Mouse (Mus musculus): Measurements from ENCODE around the gene Bbs1. TPM values are rescaled to one million over a fixed set of nuclear protein-coding genes. Genes with fewer than 3 reads are reported as not detected.

Gene Bbs1
- polyA plus RNA-seq (2015; fragmentation: Illumina TruSeq; extraction: RNeasy Lipid Tissue Mini Kit (QIAGEN cat#74804); ENCODE audit: insufficient read depth, low replicate concordance), result 1.2 TPM

GRCm38 (mm10) chr19:4905979-4906794 lies at the start of gene Bbs1:
Bbs1 (minus strand) TSS chr19:4906628.

GRCm38 (mm10) chr19:4942551-4943252 lies 36.3 kb upstream of the Bbs1 start, which contains the start of gene Peli3:
Peli3 (minus strand) TSS chr19:4943127.

GRCm38 (mm10) chr19:4927904-4928531 lies 21.6 kb upstream of the Bbs1 start, which contains the start of gene Dpp3:
Dpp3 (minus strand) TSS chr19:4928287.

GRCm38 (mm10) chr19:4878405-4879323 lies 27.8 kb downstream of the Bbs1 start, which contains the start of gene Zdhhc24:
Zdhhc24 (plus strand) TSS chr19:4878668.

GRCm38 (mm10) chr19:4877785-4878184 lies 28.6 kb downstream of the Bbs1 start, which contains the start of gene Actn3:
Actn3 (minus strand) TSS chr19:4877909.

GRCm38 (mm10) chr19:4854552-4855469 lies 51.6 kb downstream of the Bbs1 start, which contains the start of gene Ctsf:
Ctsf (plus strand) TSS chr19:4855130.

GRCm38 (mm10) chr19:4839149-4839548 lies 67.3 kb downstream of the Bbs1 start, which contains the start of the genes Ccs and Ccdc87:
Ccs (minus strand) TSS chr19:4839332.
Ccdc87 (plus strand) TSS chr19:4839366.

Other genes with a start within 250 kb of the Bbs1 start
- not detected for gene Gm960, start 208.0 kb downstream of the Bbs1 start, polyA plus RNA-seq (2015; fragmentation: Illumina TruSeq; extraction: RNeasy Lipid Tissue Mini Kit (QIAGEN cat#74804); ENCODE audit: insufficient read depth, low replicate concordance)
- gene Sptbn2, start 195.5 kb downstream of the Bbs1 start, polyA plus RNA-seq (2015; fragmentation: Illumina TruSeq; extraction: RNeasy Lipid Tissue Mini Kit (QIAGEN cat#74804); ENCODE audit: insufficient read depth, low replicate concordance), result 0.07 TPM
- gene Rbm4b, start 150.1 kb downstream of the Bbs1 start, polyA plus RNA-seq (2015; fragmentation: Illumina TruSeq; extraction: RNeasy Lipid Tissue Mini Kit (QIAGEN cat#74804); ENCODE audit: insufficient read depth, low replicate concordance), result 22.5 TPM
- gene Rbm4, start 112.7 kb downstream of the Bbs1 start, polyA plus RNA-seq (2015; fragmentation: Illumina TruSeq; extraction: RNeasy Lipid Tissue Mini Kit (QIAGEN cat#74804); ENCODE audit: insufficient read depth, low replicate concordance), result 37.4 TPM
- 33.4 TPM for gene Gm21992, start 95.0 kb downstream of the Bbs1 start, polyA plus RNA-seq (2015; fragmentation: Illumina TruSeq; extraction: RNeasy Lipid Tissue Mini Kit (QIAGEN cat#74804); ENCODE audit: insufficient read depth, low replicate concordance)
- gene Rbm14, start 95.0 kb downstream of the Bbs1 start, polyA plus RNA-seq (2015; fragmentation: Illumina TruSeq; extraction: RNeasy Lipid Tissue Mini Kit (QIAGEN cat#74804); ENCODE audit: insufficient read depth, low replicate concordance), result 20.5 TPM
- gene Ccs, start 67.3 kb downstream of the Bbs1 start, polyA plus RNA-seq (2015; fragmentation: Illumina TruSeq; extraction: RNeasy Lipid Tissue Mini Kit (QIAGEN cat#74804); ENCODE audit: insufficient read depth, low replicate concordance), result 16.5 TPM
- 0.07 TPM for gene Ccdc87, start 67.3 kb downstream of the Bbs1 start, polyA plus RNA-seq (2015; fragmentation: Illumina TruSeq; extraction: RNeasy Lipid Tissue Mini Kit (QIAGEN cat#74804); ENCODE audit: insufficient read depth, low replicate concordance)
- gene Ctsf, start 51.5 kb downstream of the Bbs1 start, polyA plus RNA-seq (2015; fragmentation: Illumina TruSeq; extraction: RNeasy Lipid Tissue Mini Kit (QIAGEN cat#74804); ENCODE audit: insufficient read depth, low replicate concordance), result 10.2 TPM
- gene Actn3, start 28.7 kb downstream of the Bbs1 start, polyA plus RNA-seq (2015; fragmentation: Illumina TruSeq; extraction: RNeasy Lipid Tissue Mini Kit (QIAGEN cat#74804); ENCODE audit: insufficient read depth, low replicate concordance), result not detected
- 17.8 TPM for gene Zdhhc24, start 28.0 kb downstream of the Bbs1 start, polyA plus RNA-seq (2015; fragmentation: Illumina TruSeq; extraction: RNeasy Lipid Tissue Mini Kit (QIAGEN cat#74804); ENCODE audit: insufficient read depth, low replicate concordance)
- gene Dpp3, start 21.7 kb upstream of the Bbs1 start, polyA plus RNA-seq (2015; fragmentation: Illumina TruSeq; extraction: RNeasy Lipid Tissue Mini Kit (QIAGEN cat#74804); ENCODE audit: insufficient read depth, low replicate concordance), result 28.7 TPM
- 0.64 TPM for gene Peli3, start 36.5 kb upstream of the Bbs1 start, polyA plus RNA-seq (2015; fragmentation: Illumina TruSeq; extraction: RNeasy Lipid Tissue Mini Kit (QIAGEN cat#74804); ENCODE audit: insufficient read depth, low replicate concordance)
- 45.7 TPM for gene Mrpl11, start 55.5 kb upstream of the Bbs1 start, polyA plus RNA-seq (2015; fragmentation: Illumina TruSeq; extraction: RNeasy Lipid Tissue Mini Kit (QIAGEN cat#74804); ENCODE audit: insufficient read depth, low replicate concordance)
- gene Npas4, start 83.7 kb upstream of the Bbs1 start, polyA plus RNA-seq (2015; fragmentation: Illumina TruSeq; extraction: RNeasy Lipid Tissue Mini Kit (QIAGEN cat#74804); ENCODE audit: insufficient read depth, low replicate concordance), result 0.28 TPM
- 1.3 TPM for gene Slc29a2, start 117.2 kb upstream of the Bbs1 start, polyA plus RNA-seq (2015; fragmentation: Illumina TruSeq; extraction: RNeasy Lipid Tissue Mini Kit (QIAGEN cat#74804); ENCODE audit: insufficient read depth, low replicate concordance)
- gene B4gat1, start 132.2 kb upstream of the Bbs1 start, polyA plus RNA-seq (2015; fragmentation: Illumina TruSeq; extraction: RNeasy Lipid Tissue Mini Kit (QIAGEN cat#74804); ENCODE audit: insufficient read depth, low replicate concordance), result 10.3 TPM
- gene AC124502.3, start 132.3 kb upstream of the Bbs1 start, polyA plus RNA-seq (2015; fragmentation: Illumina TruSeq; extraction: RNeasy Lipid Tissue Mini Kit (QIAGEN cat#74804); ENCODE audit: insufficient read depth, low replicate concordance), result 0.86 TPM
- 22.9 TPM for gene Brms1, start 134.7 kb upstream of the Bbs1 start, polyA plus RNA-seq (2015; fragmentation: Illumina TruSeq; extraction: RNeasy Lipid Tissue Mini Kit (QIAGEN cat#74804); ENCODE audit: insufficient read depth, low replicate concordance)
- 0.51 TPM for gene Rin1, start 143.9 kb upstream of the Bbs1 start, polyA plus RNA-seq (2015; fragmentation: Illumina TruSeq; extraction: RNeasy Lipid Tissue Mini Kit (QIAGEN cat#74804); ENCODE audit: insufficient read depth, low replicate concordance)
- gene Cd248, start 161.4 kb upstream of the Bbs1 start, polyA plus RNA-seq (2015; fragmentation: Illumina TruSeq; extraction: RNeasy Lipid Tissue Mini Kit (QIAGEN cat#74804); ENCODE audit: insufficient read depth, low replicate concordance), result 1.2 TPM
- gene Tmem151a, start 178.9 kb upstream of the Bbs1 start, polyA plus RNA-seq (2015; fragmentation: Illumina TruSeq; extraction: RNeasy Lipid Tissue Mini Kit (QIAGEN cat#74804); ENCODE audit: insufficient read depth, low replicate concordance), result 0.29 TPM
- gene Yif1a, start 181.9 kb upstream of the Bbs1 start, polyA plus RNA-seq (2015; fragmentation: Illumina TruSeq; extraction: RNeasy Lipid Tissue Mini Kit (QIAGEN cat#74804); ENCODE audit: insufficient read depth, low replicate concordance), result 19.3 TPM
- not detected for gene Cnih2, start 191.9 kb upstream of the Bbs1 start, polyA plus RNA-seq (2015; fragmentation: Illumina TruSeq; extraction: RNeasy Lipid Tissue Mini Kit (QIAGEN cat#74804); ENCODE audit: insufficient read depth, low replicate concordance)
- 50.7 TPM for gene Rab1b, start 200.4 kb upstream of the Bbs1 start, polyA plus RNA-seq (2015; fragmentation: Illumina TruSeq; extraction: RNeasy Lipid Tissue Mini Kit (QIAGEN cat#74804); ENCODE audit: insufficient read depth, low replicate concordance)
- gene Klc2, start 211.9 kb upstream of the Bbs1 start, polyA plus RNA-seq (2015; fragmentation: Illumina TruSeq; extraction: RNeasy Lipid Tissue Mini Kit (QIAGEN cat#74804); ENCODE audit: insufficient read depth, low replicate concordance), result 9.6 TPM

Measured in spleen, adult 10 weeks (tissue).